In the genomic region with DNA sequence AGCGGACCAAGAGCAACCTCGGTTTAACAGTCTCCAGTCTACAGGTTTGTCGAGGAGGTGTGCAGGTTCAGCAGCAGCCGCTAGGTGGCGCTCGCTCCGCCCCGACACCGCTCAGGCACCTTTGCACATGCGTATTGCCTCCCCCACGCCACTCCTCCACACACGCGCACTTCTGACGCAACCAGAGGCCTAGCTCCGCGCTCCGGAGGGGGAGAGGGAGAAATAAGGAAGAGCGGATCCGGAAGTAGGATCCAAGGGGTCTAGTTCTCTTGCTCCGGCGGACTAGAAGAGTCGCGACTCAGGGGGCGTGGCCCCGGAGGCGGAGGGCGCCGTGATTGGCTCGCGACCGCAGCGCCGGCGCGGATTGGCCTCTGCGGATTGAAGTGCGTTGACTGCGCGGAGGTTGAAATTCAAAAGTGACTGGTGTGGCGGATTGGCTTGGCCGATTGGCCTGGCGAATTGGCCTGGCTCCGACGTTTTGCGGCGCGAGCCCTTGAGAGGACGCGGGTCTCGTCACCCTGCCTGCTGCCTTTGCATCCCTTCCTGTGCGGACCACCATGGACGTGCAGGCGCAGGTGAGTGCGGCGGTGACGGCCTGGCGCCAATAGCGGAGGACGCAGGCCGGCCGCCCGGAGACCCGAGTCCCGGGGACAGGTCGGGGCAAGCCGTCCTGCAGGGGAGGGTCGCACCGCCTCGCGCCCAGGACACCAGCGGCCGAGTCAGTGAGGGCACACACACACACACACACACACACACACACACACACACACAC, we compare ENCODE assay signal across 8 mouse cellular contexts. TPM values are rescaled to one million over a fixed set of nuclear protein-coding genes. Genes with fewer than 3 reads are reported as not detected.
DNase-seq lines count a peak whose midpoint lies in the region; ATAC-seq and TF ChIP-seq lines count a peak whose summit lies in the region.

A gene (plus strand): TSS at position 381 of the 772 bp plus-strand sequence.

- intact Hi-C loops in heart, postnatal 25 days (cut with DNase I), result loop anchor here (10.0 kb wide), 1 partner anchor 58 kb away; a partner anchor contains a TSS

- peak; percentile 100 for DNase-seq in ES-E14 (ENCODE audit: low read depth, low spot score)
- peak; percentile 100 for DNase-seq in cerebellum, adult 11-12 months
- DNase-seq in heart, postnatal 25 days (ENCODE audit: low spot score), result peak; percentile 98
- DNase-seq in layer of hippocampus, adult 18-20 months (ENCODE audit: low spot score in 2 of 2), result peak; percentile 99 to 100
- DNase-seq in lung, adult 2 months, result peak; percentile 99
- DNase-seq in thymus, adult 18-20 months, result peak; percentile 98 to 99

- TF ChIP-seq CTCF in lung, adult 2 months (IDR thresholded peaks at IDR 0.05; ENCODE audit: insufficient read depth, low read length), result peak; percentile 95

- H3K9ac ChIP-seq in ES-E14 (ENCODE audit: insufficient read depth, low read depth, low read length, poor library complexity, severe bottlenecking), result peak within 1 kb of the TSS; percentile 92
- H3K9ac ChIP-seq in forebrain, embryonic 15.5 days (replicated peaks), result peak within 1 kb of the TSS; percentile 56

- no peak for TF ChIP-seq POLR2A in lung, adult 2 months (IDR thresholded peaks at IDR 0.05; ENCODE audit: borderline replicate concordance, extremely low read depth, low read depth, low read length)

- under 1% methylated on average over 68 of the region's 72 CpGs for WGBS in forebrain, embryonic 15.5 days
- under 1% methylated on average over 72 of the region's 72 CpGs for WGBS in lung, adult 2 months

- peak within 1 kb of the TSS; percentile 88 to 90 for H3K4me3 ChIP-seq in ES-E14 (ENCODE audit: insufficient read depth in 1 of 2, low read depth in 1 of 2, low read length in 2 of 2, poor library complexity in 1 of 2, severe bottlenecking in 1 of 2)
- peak within 1 kb of the TSS; percentile 71 for H3K4me3 ChIP-seq in forebrain, embryonic 15.5 days
- H3K4me3 ChIP-seq in lung, adult 2 months (replicated peaks; ENCODE audit: extremely low read depth, low read depth, low read length), result peak within 1 kb of the TSS; percentile 76

- in situ Hi-C loops in ES-E14 (cut with MboI; ENCODE audit: low sequenced_read_pairs in 2 of 2, unreplicated experiment in 2 of 2), result no loop called here

- no peaks in the 10 kb centered on the region for H3K27me3 ChIP-seq in forebrain, embryonic 15.5 days

- ATAC-seq in forebrain, embryonic 15.5 days (replicated peaks), result peak; percentile 99
- ATAC-seq in neutrophil, adult 5-6 weeks (ENCODE audit: extremely low read depth, insufficient number of reproducible peaks, low FRiP score, poor library complexity, severe bottlenecking), result peak; percentile 98

- H3K4me2 ChIP-seq in forebrain, embryonic 15.5 days (replicated peaks), result peak within 1 kb of the TSS; percentile 82

- H3K27ac ChIP-seq in ES-E14 (ENCODE audit: insufficient read depth, low read depth, low read length, poor library complexity, severe bottlenecking), result peak within 1 kb of the TSS; percentile 77
- peak within 1 kb of the TSS; percentile 36 for H3K27ac ChIP-seq in forebrain, embryonic 15.5 days (replicated peaks)

- peaks cover 14% of the 10 kb centered on the region for H3K36me3 ChIP-seq in ES-E14 (ENCODE audit: control insufficient read depth, insufficient read depth, low read length, poor library complexity, severe bottlenecking)
- H3K36me3 ChIP-seq in forebrain, embryonic 15.5 days, result no peaks in the 10 kb centered on the region

- no peaks in the 10 kb centered on the region for H3K4me1 ChIP-seq in ES-E14 (ENCODE audit: control insufficient read depth in 2 of 2, insufficient read depth in 2 of 2, low read length in 2 of 2, poor library complexity in 1 of 2)
- peaks cover 16% of the 10 kb centered on the region for H3K4me1 ChIP-seq in forebrain, embryonic 15.5 days
- no peaks in the 10 kb centered on the region for H3K4me1 ChIP-seq in lung, adult 2 months (ENCODE audit: control insufficient read depth, insufficient read depth, low read length)

- H3K9me3 ChIP-seq in ES-E14 (ENCODE audit: control insufficient read depth, insufficient read depth, low read depth, low read length), result no peaks in the 10 kb centered on the region
- H3K9me3 ChIP-seq in forebrain, embryonic 15.5 days, result no peaks in the 10 kb centered on the region

TF ChIP-seq in ES-E14, 5 proteins besides CTCF, POLR2A, EP300 and RAD21:
- TF ChIP-seq ZNF384 (IDR thresholded peaks at IDR 0.05; ENCODE audit: low read depth, low read length) (peak; percentile 17; the same call in 1 of the 2 replicates), HCFC1 (IDR thresholded peaks at IDR 0.05; ENCODE audit: borderline replicate concordance, insufficient read depth, low read length) (peak; percentile 79), MAFK (IDR thresholded peaks at IDR 0.05; ENCODE audit: insufficient read depth, low read depth, low read length) (no peak), ZC3H11A (IDR thresholded peaks at IDR 0.05; ENCODE audit: borderline replicate concordance, low read depth, low read length) (no peak), CHD2 (IDR thresholded peaks at IDR 0.05; ENCODE audit: low read depth, low read length) (peak; percentile 63; the same call in 1 of the 2 replicates)

RNA-seq across cellular contexts. Expression of the gene that starts here (rescaled TPM):
- total RNA-seq in ES-E14 (2012; rRNA removed), result 52.5 and 83.4 TPM in 2 replicates
- 4.3 and 5.5 TPM in 2 replicates for polyA plus RNA-seq in forebrain, embryonic 15.5 days (2015; fragmentation: Nextera tagmentation; extraction: Ambion mirVana)
- under 1 TPM; 0.44 to 0.48 TPM for total RNA-seq in heart, postnatal 25 days (2021)
- total RNA-seq in layer of hippocampus, adult 18-20 months (2021), result 1 to 10 TPM; 3.3 to 3.5 TPM
- polyA plus RNA-seq in lung, adult 2 months (2012; rRNA removed), result 1.5 and 1.8 TPM in 2 replicates
- 2.2 and 6.8 TPM in 2 replicates for total RNA-seq in neutrophil, adult 5-6 weeks (2017)

Comparison
In these comparisons a context has a peak if more than half of its experiments do, and no peak if none do; other contexts are left out.
1. Peak in every context shown above with its lines: DNase-seq, ATAC-seq, H3K4me3 ChIP-seq and H3K27ac ChIP-seq.
2. Peak in DNase-seq in heart, postnatal 25 days; RNA of the gene not detected or under 1 TPM.